Mouse (Mus musculus): Measurements from ENCODE around the gene Ston2. TPM values are rescaled to one million over a fixed set of nuclear protein-coding genes. Genes with fewer than 3 reads are reported as not detected.

Gene Ston2
- polyA plus RNA-seq, 1 experiment: 9.0 TPM

DNA sequence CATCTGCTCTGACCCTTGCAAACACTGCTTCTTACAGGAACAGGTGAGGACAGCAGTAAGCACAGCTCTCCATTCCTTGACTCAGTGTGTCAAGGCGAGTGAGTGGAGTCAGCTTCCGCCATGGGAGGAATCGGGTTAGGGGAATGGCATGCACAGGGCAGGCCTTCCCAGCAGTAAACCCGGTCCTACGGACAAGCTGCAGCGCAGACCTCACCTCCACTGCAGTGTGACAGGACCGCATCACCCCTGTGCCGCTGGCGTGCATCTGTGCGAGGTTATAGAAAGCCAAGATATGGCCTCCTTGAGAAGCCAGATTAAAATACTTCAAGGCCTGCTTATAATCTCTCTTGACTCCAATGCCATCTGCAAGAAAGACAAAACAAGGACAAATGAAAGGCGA, 27.4 kb upstream of the Ston2 start:
- no peaks in the 10 kb centered on the region for H3K4me1 ChIP-seq (ENCODE audit: control insufficient read depth, insufficient read depth, low read length)
- H3K27me3 ChIP-seq (ENCODE audit: control insufficient read depth, insufficient read depth, low read length): no peaks in the 10 kb centered on the region
- TF ChIP-seq CTCF (IDR thresholded peaks at IDR 0.05; ENCODE audit: borderline replicate concordance, insufficient read depth, low read depth, low read length): no peak
- TF ChIP-seq POLR2A (IDR thresholded peaks at IDR 0.05; ENCODE audit: borderline replicate concordance, insufficient read depth, low read length): no peak
- DNase-seq: no peak
- H3K4me3 ChIP-seq (replicated peaks; ENCODE audit: insufficient read depth, low read depth, low read length): no peak overlapping the region
- WGBS: 95% methylated on average over 11 of the region's 11 CpGs
- H3K27ac ChIP-seq (ENCODE audit: insufficient read depth, low read length): no peak overlapping the region

GRCm38 (mm10) chr12:91808911-91809310, 20.7 kb upstream of the Ston2 start:
- H3K4me1 ChIP-seq (ENCODE audit: control insufficient read depth, insufficient read depth, low read length): no peaks in the 10 kb centered on the region
- 91% methylated on average over 8 of the region's 8 CpGs for WGBS
- no peaks in the 10 kb centered on the region for H3K27me3 ChIP-seq (ENCODE audit: control insufficient read depth, insufficient read depth, low read length)
- no peak overlapping the region for H3K27ac ChIP-seq (ENCODE audit: insufficient read depth, low read length)
- H3K4me3 ChIP-seq (replicated peaks; ENCODE audit: insufficient read depth, low read depth, low read length): no peak overlapping the region
- DNase-seq: no peak
- TF ChIP-seq CTCF (IDR thresholded peaks at IDR 0.05; ENCODE audit: borderline replicate concordance, insufficient read depth, low read depth, low read length) (no peak), POLR2A (IDR thresholded peaks at IDR 0.05; ENCODE audit: borderline replicate concordance, insufficient read depth, low read length) (no peak)

DNA sequence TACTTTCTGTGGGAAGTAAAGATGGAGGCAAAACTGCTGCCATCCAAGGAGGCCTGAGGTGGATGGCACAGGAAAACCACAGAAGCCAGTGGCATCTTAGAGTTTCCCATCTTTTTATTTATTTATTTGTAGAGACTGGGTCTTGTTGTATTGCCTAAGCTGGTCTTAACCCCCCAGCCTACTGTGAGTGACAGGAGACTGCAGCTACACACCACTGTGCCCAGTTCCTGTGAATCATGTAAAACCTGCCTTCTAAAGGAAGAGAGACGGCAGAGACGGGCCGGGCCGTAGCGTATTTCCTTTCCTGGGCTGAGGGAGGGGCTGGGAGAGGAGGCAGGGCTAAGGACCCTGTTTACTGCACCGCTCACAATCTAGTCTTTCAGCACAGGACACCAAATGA, 19.6 kb upstream of the Ston2 start:
- Histone ChIP-seq H3K27ac (ENCODE audit: insufficient read depth, low read length) (no peak overlapping the region), H3K27me3 (ENCODE audit: control insufficient read depth, insufficient read depth, low read length) (no peaks in the 10 kb centered on the region), H3K4me3 (replicated peaks; ENCODE audit: insufficient read depth, low read depth, low read length) (no peak overlapping the region), H3K4me1 (ENCODE audit: control insufficient read depth, insufficient read depth, low read length) (no peaks in the 10 kb centered on the region)
- no peak for DNase-seq
- WGBS: 93% methylated on average over 6 of the region's 6 CpGs
- TF ChIP-seq POLR2A (IDR thresholded peaks at IDR 0.05; ENCODE audit: borderline replicate concordance, insufficient read depth, low read length): no peak
- no peak for TF ChIP-seq CTCF (IDR thresholded peaks at IDR 0.05; ENCODE audit: borderline replicate concordance, insufficient read depth, low read depth, low read length)

DNA sequence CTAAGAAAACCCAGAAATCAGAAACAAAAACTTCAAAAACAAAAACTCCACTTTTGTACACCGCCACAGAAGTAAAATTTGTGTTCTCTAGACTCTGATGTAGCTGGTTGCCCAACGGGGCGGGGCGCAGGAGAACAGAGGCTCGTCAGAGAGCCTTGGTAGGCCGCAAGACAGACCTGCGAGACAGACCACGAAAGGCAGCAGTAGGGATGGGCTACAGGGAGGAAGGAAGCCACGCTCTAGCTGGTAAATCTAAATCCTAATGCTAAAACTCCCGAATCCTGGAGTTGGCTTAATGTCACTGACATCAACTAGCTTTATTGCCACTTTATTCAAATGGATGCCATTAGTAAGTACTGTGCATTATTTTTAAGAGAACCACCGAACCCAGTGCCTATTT, 18.9 kb upstream of the Ston2 start:
- H3K27ac ChIP-seq (ENCODE audit: insufficient read depth, low read length): no peak overlapping the region
- H3K4me3 ChIP-seq (replicated peaks; ENCODE audit: insufficient read depth, low read depth, low read length): no peak overlapping the region
- DNase-seq: no peak
- TF ChIP-seq POLR2A (IDR thresholded peaks at IDR 0.05; ENCODE audit: borderline replicate concordance, insufficient read depth, low read length) (no peak), CTCF (IDR thresholded peaks at IDR 0.05; ENCODE audit: borderline replicate concordance, insufficient read depth, low read depth, low read length) (no peak)
- 92% methylated on average over 11 of the region's 11 CpGs for WGBS
- H3K4me1 ChIP-seq (ENCODE audit: control insufficient read depth, insufficient read depth, low read length): no peaks in the 10 kb centered on the region
- H3K27me3 ChIP-seq (ENCODE audit: control insufficient read depth, insufficient read depth, low read length): no peaks in the 10 kb centered on the region

GRCm38 (mm10) chr12:91804262-91804661, 16.1 kb upstream of the Ston2 start:
- H3K4me3 ChIP-seq (replicated peaks; ENCODE audit: insufficient read depth, low read depth, low read length): no peak overlapping the region
- WGBS: 81% methylated on average over 3 of the region's 3 CpGs
- no peak for DNase-seq
- H3K27ac ChIP-seq (ENCODE audit: insufficient read depth, low read length): no peak overlapping the region
- no peaks in the 10 kb centered on the region for H3K4me1 ChIP-seq (ENCODE audit: control insufficient read depth, insufficient read depth, low read length)
- no peak for TF ChIP-seq POLR2A (IDR thresholded peaks at IDR 0.05; ENCODE audit: borderline replicate concordance, insufficient read depth, low read length)
- TF ChIP-seq CTCF (IDR thresholded peaks at IDR 0.05; ENCODE audit: borderline replicate concordance, insufficient read depth, low read depth, low read length): no peak
- H3K27me3 ChIP-seq (ENCODE audit: control insufficient read depth, insufficient read depth, low read length): no peaks in the 10 kb centered on the region

GRCm38 (mm10) chr12:91803207-91803932, 15.2 kb upstream of the Ston2 start:
- Histone ChIP-seq H3K4me1 (ENCODE audit: control insufficient read depth, insufficient read depth, low read length) (no peaks in the 10 kb centered on the region), H3K27ac (ENCODE audit: insufficient read depth, low read length) (no peak overlapping the region), H3K4me3 (replicated peaks; ENCODE audit: insufficient read depth, low read depth, low read length) (no peak overlapping the region), H3K27me3 (ENCODE audit: control insufficient read depth, insufficient read depth, low read length) (no peaks in the 10 kb centered on the region)
- TF ChIP-seq CTCF (IDR thresholded peaks at IDR 0.05; ENCODE audit: borderline replicate concordance, insufficient read depth, low read depth, low read length): no peak
- no peak for TF ChIP-seq POLR2A (IDR thresholded peaks at IDR 0.05; ENCODE audit: borderline replicate concordance, insufficient read depth, low read length)
- no peak for DNase-seq
- 83% methylated on average over 13 of the region's 13 CpGs for WGBS

- no peak for DNase-seq
- no peaks in the 10 kb centered on the region for H3K4me1 ChIP-seq (ENCODE audit: control insufficient read depth, insufficient read depth, low read length)
- TF ChIP-seq CTCF (IDR thresholded peaks at IDR 0.05; ENCODE audit: borderline replicate concordance, insufficient read depth, low read depth, low read length) (no peak), POLR2A (IDR thresholded peaks at IDR 0.05; ENCODE audit: borderline replicate concordance, insufficient read depth, low read length) (no peak)
- H3K27me3 ChIP-seq (ENCODE audit: control insufficient read depth, insufficient read depth, low read length): no peaks in the 10 kb centered on the region
- H3K27ac ChIP-seq (ENCODE audit: insufficient read depth, low read length): no peak overlapping the region
- no peak overlapping the region for H3K4me3 ChIP-seq (replicated peaks; ENCODE audit: insufficient read depth, low read depth, low read length)
- WGBS: 86% methylated on average over 12 of the region's 12 CpGs
Observed at GRCm38 (mm10) chr12:91802586-91803206, 14.5 kb upstream of the Ston2 start.

- WGBS: 26% methylated on average over 6 of the region's 6 CpGs
- no peak overlapping the region for H3K4me3 ChIP-seq (replicated peaks; ENCODE audit: insufficient read depth, low read depth, low read length)
- H3K27me3 ChIP-seq (ENCODE audit: control insufficient read depth, insufficient read depth, low read length): no peaks in the 10 kb centered on the region
- DNase-seq: no peak
- no peak overlapping the region for H3K27ac ChIP-seq (ENCODE audit: insufficient read depth, low read length)
- TF ChIP-seq POLR2A (IDR thresholded peaks at IDR 0.05; ENCODE audit: borderline replicate concordance, insufficient read depth, low read length) (no peak), CTCF (IDR thresholded peaks at IDR 0.05; ENCODE audit: borderline replicate concordance, insufficient read depth, low read depth, low read length) (no peak)
- H3K4me1 ChIP-seq (ENCODE audit: control insufficient read depth, insufficient read depth, low read length): no peaks in the 10 kb centered on the region
Observed at GRCm38 (mm10) chr12:91800861-91801385, 12.7 kb upstream of the Ston2 start.

All from cerebellum, adult 2 months (tissue).